Mouse (Mus musculus) lung, adult 2 months (tissue): ENCODE data around the gene Bphl. TPM values are rescaled to one million over a fixed set of nuclear protein-coding genes. Genes with fewer than 3 reads are reported as not detected.

Experiments
- DNase-seq: peaks from one replicate; pipeline ENCODE4 v3.0.0; 2022
- H3K4me1 ChIP-seq: fragments of 200-500 bp; 2 replicates; pipeline ENCODE4 v1.6.1; 2011; ENCODE audit warnings: low read length; ENCODE audit not compliant: control insufficient read depth, insufficient read depth
- H3K4me3 ChIP-seq: fragments of 200-500 bp; replicated peaks from 2 replicates; pipeline ENCODE3; 2011; ENCODE audit warnings: low read depth, mild to moderate bottlenecking, control low read depth, low read length; ENCODE audit errors: extremely low read depth
- CTCF ChIP-seq: fragments of 200-500 bp; IDR thresholded peaks from 2 replicates; pipeline ENCODE4 v1.5.1; 2011; ENCODE audit warnings: mild to moderate bottlenecking, low read length, control low read depth; ENCODE audit not compliant: insufficient read depth
- POLR2A ChIP-seq: fragments of 200-500 bp; IDR thresholded peaks from 2 replicates; pipeline ENCODE4 v1.6.1; 2011; ENCODE audit warnings: low read depth, mild to moderate bottlenecking, control low read depth, low read length, borderline replicate concordance; ENCODE audit errors: extremely low read depth
- WGBS: fragments of 180-500 bp; shearing (Covaris S2); methylation state at CpG from one replicate; pipeline ENCODE4 v1.1.7; 2018; 5-methylcytosine and 5-hydroxymethylcytosine counted together
- polyA plus RNA-seq: library from polyadenylated mRNA; depleted of rRNA; stranded (reverse); fragments of >200 nt; gene quantifications from 2 replicates; pipeline ENCODE4 v1.2.3, GENCODE M21; 2012; rRNA removed

Gene Bphl
- polyA plus RNA-seq, 1 experiment, result 41.8 TPM

DNA sequence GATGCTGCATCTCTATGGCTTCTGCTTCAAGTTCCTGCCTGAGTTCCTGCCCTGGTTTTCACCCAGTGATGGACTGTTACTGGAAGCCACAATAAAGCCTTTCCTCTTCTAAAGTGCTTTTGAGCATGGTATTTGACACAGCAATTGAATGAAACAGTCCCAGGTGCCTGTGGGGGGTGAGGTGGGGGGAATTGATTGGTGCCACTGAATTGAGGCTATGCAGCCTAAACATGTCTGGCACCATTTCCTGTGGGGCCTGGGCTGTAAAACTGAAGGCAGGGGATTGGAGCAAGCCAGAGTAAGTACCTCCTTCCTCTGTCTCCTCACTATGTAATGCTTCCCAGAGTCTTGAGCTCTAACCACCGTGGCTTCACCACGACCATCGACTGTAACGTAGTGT, 77.3 kb downstream of the Bphl start:
- DNase-seq, result no peak
- no peak overlapping the region for H3K4me3 ChIP-seq
- peaks cover 3% of the 10 kb centered on the region; the same call in 1 of the 2 replicates for H3K4me1 ChIP-seq
- TF ChIP-seq POLR2A (no peak), CTCF (no peak)
- WGBS, result 77% methylated on average over 4 of the region's 4 CpGs

DNA sequence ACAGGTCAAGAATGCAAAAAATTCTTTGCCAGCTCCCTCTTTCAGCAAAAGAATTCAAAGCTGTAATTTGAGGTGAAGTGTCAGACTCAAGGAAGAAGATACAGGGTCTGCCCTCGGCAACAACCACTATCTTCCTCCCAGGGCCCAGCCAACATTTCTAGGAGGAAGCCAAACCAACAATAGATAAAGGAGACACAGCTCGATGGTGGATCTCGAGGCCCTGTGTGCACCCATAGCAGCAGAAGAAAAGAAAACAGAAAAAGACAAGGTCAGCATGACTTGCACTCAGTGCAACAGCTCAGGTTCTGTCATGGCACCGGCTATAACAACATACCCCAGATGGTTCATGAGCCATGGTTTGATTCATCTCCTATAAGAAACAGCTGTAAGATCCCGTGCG, 79.1 kb downstream of the Bphl start:
- no peak overlapping the region for H3K4me3 ChIP-seq
- no peak for TF ChIP-seq POLR2A
- no peak for TF ChIP-seq CTCF
- no peak for DNase-seq
- WGBS, result 79% methylated on average over 6 of the region's 6 CpGs
- peaks cover 3% of the 10 kb centered on the region; the same call in 1 of the 2 replicates for H3K4me1 ChIP-seq

DNA sequence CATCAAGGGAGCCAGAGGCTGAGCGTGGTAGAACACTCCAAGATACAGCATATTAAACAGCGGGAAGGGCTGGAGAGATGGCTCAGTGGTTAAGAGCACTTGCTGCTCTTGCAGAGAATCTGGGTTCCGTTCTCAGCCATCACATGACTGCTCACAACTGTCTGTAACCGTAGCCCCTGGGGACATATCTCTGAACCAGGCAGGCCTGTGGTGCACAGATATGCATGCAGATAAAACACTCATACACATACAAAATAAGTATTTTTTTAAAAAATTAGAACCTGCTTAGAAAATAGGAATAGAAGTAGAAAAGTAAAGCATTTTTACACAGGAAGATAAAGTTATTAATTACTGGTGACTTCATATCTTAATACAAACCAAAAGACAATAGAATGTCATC, 81.4 kb downstream of the Bphl start:
- Histone ChIP-seq H3K4me1 (peaks cover 3% of the 10 kb centered on the region; the same call in 1 of the 2 replicates), H3K4me3 (no peak overlapping the region)
- TF ChIP-seq POLR2A (no peak), CTCF (no peak)
- WGBS, result 59% methylated on average over 4 of the region's 4 CpGs
- DNase-seq, result no peak

GRCm38 (mm10) chr13:34119406-34119805, 82.0 kb downstream of the Bphl start:
- no peak overlapping the region for H3K4me3 ChIP-seq
- 28% methylated on average over 4 of the region's 4 CpGs for WGBS
- no peak for DNase-seq
- no peak for TF ChIP-seq POLR2A
- no peak for TF ChIP-seq CTCF
- peaks cover 3% of the 10 kb centered on the region; the same call in 1 of the 2 replicates for H3K4me1 ChIP-seq

GRCm38 (mm10) chr13:34120536-34120935, 83.1 kb downstream of the Bphl start:
- 94% methylated on average over 2 of the region's 2 CpGs for WGBS
- H3K4me1 ChIP-seq, result peaks cover 3% of the 10 kb centered on the region; the same call in 1 of the 2 replicates
- DNase-seq, result no peak
- no peak overlapping the region for H3K4me3 ChIP-seq
- TF ChIP-seq POLR2A (no peak), CTCF (no peak)

Other genes with a start within 250 kb of the Bphl start
- gene Serpinb6e, start 194.2 kb upstream of the Bphl start, polyA plus RNA-seq, result not detected in 2 replicates
- not detected in 2 replicates for gene Serpinb6c, start 131.9 kb upstream of the Bphl start, polyA plus RNA-seq
- gene Nqo2, start 72.9 kb upstream of the Bphl start, polyA plus RNA-seq, result 5.2 and 11.0 TPM in 2 replicates
- gene Ripk1, start 35.2 kb upstream of the Bphl start, polyA plus RNA-seq, result 10.8 and 15.8 TPM in 2 replicates
- gene Serpinb6a, start 34.8 kb upstream of the Bphl start, polyA plus RNA-seq, result 58.6 and 128 TPM in 2 replicates
- 320 and 386 TPM in 2 replicates for gene Tubb2a, start 40.4 kb downstream of the Bphl start, polyA plus RNA-seq
- gene Tubb2b, start 92.9 kb downstream of the Bphl start, polyA plus RNA-seq, result 13.6 and 21.6 TPM in 2 replicates
- 79.9 and 123 TPM in 2 replicates for gene Psmg4, start 125.4 kb downstream of the Bphl start, polyA plus RNA-seq